Mouse (Mus musculus) thymus, postnatal 4 days (tissue): ENCODE results near the gene Tfap2d.

ENCODE experiments used
- DNase-seq: peaks from one replicate; pipeline ENCODE4 v3.0.0; 2021

The Tfap2d gene

GRCm38 (mm10) chr1:19102631-19103030 lies at the start of gene Tfap2d:
Gene Tfap2d (plus strand): TSS chr1:19103022.
- DNase-seq: no peak

GRCm38 (mm10) chr1:19056300-19056699 lies 46.5 kb upstream of the Tfap2d start:
- DNase-seq: no peak

GRCm38 (mm10) chr1:19056861-19057260 lies 46.0 kb upstream of the Tfap2d start:
- DNase-seq: no peak

GRCm38 (mm10) chr1:19088078-19088477 lies 14.7 kb upstream of the Tfap2d start:
- no peak for DNase-seq

GRCm38 (mm10) chr1:19096921-19097320 lies 5.9 kb upstream of the Tfap2d start:
- no peak for DNase-seq

- DNase-seq: no peak
These were observed 494 bp downstream of the Tfap2d start for GRCm38 (mm10) chr1:19103316-19103715.

GRCm38 (mm10) chr1:19103776-19104142 lies 937 bp downstream of the Tfap2d start:
- no peak for DNase-seq

GRCm38 (mm10) chr1:19104143-19104857 lies 1.5 kb downstream of the Tfap2d start:
- no peak for DNase-seq

GRCm38 (mm10) chr1:19106401-19106800 lies 3.6 kb downstream of the Tfap2d start:
- no peak for DNase-seq

- no peak for DNase-seq
These were observed 4.3 kb downstream of the Tfap2d start for GRCm38 (mm10) chr1:19106841-19107800.

- no peak for DNase-seq
These were observed 5.0 kb downstream of the Tfap2d start for GRCm38 (mm10) chr1:19107801-19108200.

- no peak for DNase-seq
These were observed 6.9 kb downstream of the Tfap2d start for GRCm38 (mm10) chr1:19109711-19110110.

GRCm38 (mm10) chr1:19110211-19110610 lies 7.4 kb downstream of the Tfap2d start:
- DNase-seq: no peak

- DNase-seq: no peak
These were observed 8.2 kb downstream of the Tfap2d start for GRCm38 (mm10) chr1:19111020-19111419.

- DNase-seq: no peak
These were observed 76.0 kb downstream of the Tfap2d start for GRCm38 (mm10) chr1:19178742-19179397.

GRCm38 (mm10) chr1:19205649-19206048 lies 102.8 kb downstream of the Tfap2d start:
- peak; percentile 23 for DNase-seq

- DNase-seq: no peak
These were observed 103.4 kb downstream of the Tfap2d start for GRCm38 (mm10) chr1:19206194-19206593.

- no peak for DNase-seq
These were observed 104.8 kb downstream of the Tfap2d start for GRCm38 (mm10) chr1:19207611-19208010.

GRCm38 (mm10) chr1:19208641-19209358 lies 106.0 kb downstream of the Tfap2d start, which contains the start of gene Tfap2b:
Gene Tfap2b (plus strand): TSS chr1:19208914.
- no peak for DNase-seq

- DNase-seq: no peak
These were observed 106.5 kb downstream of the Tfap2d start for GRCm38 (mm10) chr1:19209359-19209745.

GRCm38 (mm10) chr1:19209776-19210175 lies 107.0 kb downstream of the Tfap2d start:
- DNase-seq: no peak

GRCm38 (mm10) chr1:19210215-19211032 lies 107.6 kb downstream of the Tfap2d start:
- DNase-seq: no peak
